Mouse (Mus musculus) liver, embryonic 14.5 days (tissue): Measurements from ENCODE around the gene Aebp2.

Experiments
- CTCF ChIP-seq: IDR thresholded peaks from 2 replicates; pipeline ENCODE4 v1.5.1; 2016; ENCODE audit warnings: antibody characterized with exemption, low read depth, control low read depth
- EP300 ChIP-seq: IDR thresholded peaks from 2 replicates; pipeline ENCODE4 v1.6.1; 2016; ENCODE audit warnings: antibody characterized with exemption, low read depth

DNA sequence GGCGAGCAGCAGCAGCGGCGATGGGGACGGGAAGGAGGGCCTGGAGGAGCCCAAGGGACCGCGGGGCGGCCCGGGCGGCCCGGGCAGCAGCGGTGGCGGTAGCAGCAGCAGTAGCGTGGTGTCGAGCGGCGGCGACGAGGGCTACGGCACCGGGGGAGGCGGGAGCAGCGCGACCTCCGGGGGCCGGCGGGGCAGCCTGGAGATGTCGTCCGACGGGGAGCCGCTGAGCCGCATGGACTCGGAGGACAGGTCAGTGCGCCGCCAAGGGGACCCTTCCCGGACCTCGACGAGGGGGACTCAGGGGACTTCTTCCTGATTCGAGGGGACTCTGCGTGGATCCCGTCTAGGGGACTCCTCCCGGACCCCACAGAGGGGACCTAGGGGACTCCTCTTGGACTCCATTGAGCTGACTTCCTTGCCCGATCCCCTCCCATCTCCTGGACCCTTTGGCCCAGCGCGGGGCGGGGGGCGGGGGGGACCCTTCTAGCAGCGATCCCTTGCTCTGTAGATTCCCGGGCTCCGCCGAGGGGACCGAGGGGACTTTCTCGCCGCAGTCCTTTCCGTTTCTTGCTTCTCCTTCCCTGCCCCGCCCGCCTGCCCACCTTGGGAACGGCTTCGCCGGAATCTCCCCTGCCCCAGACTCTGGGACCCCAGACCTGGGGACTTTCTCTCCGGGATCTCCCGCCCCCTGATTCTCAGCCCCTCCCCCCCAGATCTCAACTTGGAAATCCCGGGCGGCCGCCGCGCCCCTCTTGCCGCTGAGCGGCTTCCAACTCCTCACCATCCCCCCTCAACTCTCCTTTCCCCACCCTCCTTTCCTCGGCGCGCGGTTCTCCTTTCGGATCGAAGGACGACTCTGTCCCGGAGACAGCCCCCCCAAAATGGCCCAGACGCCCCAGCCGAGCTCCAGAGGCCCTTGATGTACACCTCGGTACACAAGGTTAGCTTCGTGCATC lies 1.9 kb downstream of the Aebp2 start:
- TF ChIP-seq CTCF (no peak), EP300 (no peak)
